Mouse (Mus musculus) liver, postnatal 0 days (tissue): ENCODE results near the gene Foxr1. TPM values are rescaled to one million over a fixed set of nuclear protein-coding genes. Genes with fewer than 3 reads are reported as not detected.

Experiments used
- ATAC-seq: fragments of 200-750 bp; cut with Nextera tagmentation; 2 replicates; pipeline ENCODE4 v1.8.0; 2017; ENCODE audit warnings: mild to moderate bottlenecking, moderate library complexity
- DNase-seq: peaks from one replicate; pipeline ENCODE4 v3.0.0-alpha.2; 2016
- H3K27ac ChIP-seq: fragments of 300-500 bp; sonication (generic); 2 replicates; pipeline ENCODE4 v1.5.1; 2014; ENCODE audit warnings: antibody characterized with exemption, moderate library complexity, mild to moderate bottlenecking, low read depth
- H3K27me3 ChIP-seq: fragments of 300-500 bp; sonication (generic); 2 replicates; pipeline ENCODE4 v1.6.1; 2014; ENCODE audit warnings: low read length, control low read depth, mixed read lengths; ENCODE audit not compliant: insufficient read depth
- H3K36me3 ChIP-seq: fragments of 300-500 bp; sonication (generic); replicated peaks from 2 replicates; pipeline ENCODE4 v1.6.1; 2014; ENCODE audit warnings: mild to moderate bottlenecking, control low read depth, low read length, moderate library complexity, mixed read lengths; ENCODE audit not compliant: insufficient read depth
- H3K4me1 ChIP-seq: fragments of 300-500 bp; sonication (generic); 2 replicates; pipeline ENCODE4 v1.6.1; 2014; ENCODE audit warnings: antibody characterized with exemption, mild to moderate bottlenecking, control low read depth; ENCODE audit not compliant: insufficient read depth
- H3K4me2 ChIP-seq: fragments of 300-500 bp; sonication (generic); 2 replicates; pipeline ENCODE4 v1.6.1; 2014; ENCODE audit warnings: low read depth, mild to moderate bottlenecking, low read length, moderate library complexity, mixed read lengths
- H3K4me3 ChIP-seq: fragments of 300-500 bp; sonication (generic); 2 replicates; pipeline ENCODE4 v1.5.1; 2014; ENCODE audit warnings: low read depth, low read length
- H3K9ac ChIP-seq: fragments of 300-500 bp; sonication (generic); replicated peaks from 2 replicates; pipeline ENCODE4 v1.6.1; 2014; ENCODE audit warnings: mild to moderate bottlenecking, moderate library complexity
- H3K9me3 ChIP-seq: fragments of 300-500 bp; sonication (generic); 2 replicates; pipeline ENCODE4 v1.6.1; 2016; ENCODE audit warnings: mild to moderate bottlenecking, control low read depth, low read length, mixed read lengths
- CTCF ChIP-seq: sonication (generic); IDR thresholded peaks from 2 replicates; pipeline ENCODE4 v1.5.1; 2016; ENCODE audit warnings: antibody characterized with exemption, low read depth
- EP300 ChIP-seq: IDR thresholded peaks from 2 replicates; pipeline ENCODE4 v1.6.1; 2016; ENCODE audit warnings: antibody characterized with exemption, low read depth, mild to moderate bottlenecking
- WGBS: fragments of 180-500 bp; shearing (Covaris S2); extraction: QIAGEN DNeasy Blood & Tissue Kit; methylation state at CpG from one replicate; pipeline ENCODE4 v1.1.7; 2014; ENCODE audit not compliant: insufficient replicate concordance; 5-methylcytosine and 5-hydroxymethylcytosine counted together
- polyA plus RNA-seq: library from polyadenylated mRNA; unstranded; fragments of >200 nt; fragmentation: Nextera tagmentation; extraction: Ambion mirVana; gene quantifications from 2 replicates; pipeline ENCODE4 v1.2.1, GENCODE M21; 2015

Gene Foxr1
- polyA plus RNA-seq, 1 experiment from 2014 or later: not detected

GRCm38 (mm10) chr9:44483510-44484044 is 42.6 kb upstream of the Foxr1 start:
- H3K9me3 ChIP-seq: no peaks in the 10 kb centered on the region
- peak overlapping the region; percentile 70 for H3K4me3 ChIP-seq
- H3K27me3 ChIP-seq: peaks cover 12% of the 10 kb centered on the region; the same call in 1 of the 2 replicates
- peak; percentile 20; the same call in 1 of the 2 replicates for ATAC-seq
- DNase-seq: peak; percentile 50
- TF ChIP-seq EP300: no peak
- TF ChIP-seq CTCF: no peak
- no peaks in the 10 kb centered on the region for H3K36me3 ChIP-seq
- H3K9ac ChIP-seq: peak overlapping the region; percentile 85
- peak overlapping the region; percentile 80 for H3K27ac ChIP-seq
- H3K4me2 ChIP-seq: peak overlapping the region; percentile 92
- WGBS: under 1% methylated on average over 12 of the region's 12 CpGs
- peaks cover 61% of the 10 kb centered on the region for H3K4me1 ChIP-seq

GRCm38 (mm10) chr9:44483041-44483509 is 42.1 kb upstream of the Foxr1 start:
- no peaks in the 10 kb centered on the region for H3K9me3 ChIP-seq
- peak overlapping the region; percentile 92 for H3K4me2 ChIP-seq
- peak overlapping the region; percentile 85 for H3K9ac ChIP-seq
- ATAC-seq (no peak), DNase-seq (no peak)
- peaks cover 61% of the 10 kb centered on the region for H3K4me1 ChIP-seq
- WGBS: under 1% methylated on average over 38 of the region's 39 CpGs
- peak overlapping the region; percentile 70 for H3K4me3 ChIP-seq
- peak overlapping the region; percentile 80 for H3K27ac ChIP-seq
- no peaks in the 10 kb centered on the region for H3K36me3 ChIP-seq
- TF ChIP-seq EP300: no peak
- peaks cover 12% of the 10 kb centered on the region; the same call in 1 of the 2 replicates for H3K27me3 ChIP-seq

- peaks cover 12% of the 10 kb centered on the region; the same call in 1 of the 2 replicates for H3K27me3 ChIP-seq
- H3K36me3 ChIP-seq: no peaks in the 10 kb centered on the region
- WGBS: under 1% methylated on average over 31 of the region's 31 CpGs
- peak within 1 kb of the TSS; percentile 80 for H3K27ac ChIP-seq
- no peaks in the 10 kb centered on the region for H3K9me3 ChIP-seq
- TF ChIP-seq CTCF (peak; percentile 70), EP300 (no peak)
- DNase-seq: peak; percentile 88
- peak within 1 kb of the TSS; percentile 85 for H3K9ac ChIP-seq
- peaks cover 61% of the 10 kb centered on the region for H3K4me1 ChIP-seq
- H3K4me2 ChIP-seq: peak within 1 kb of the TSS; percentile 92
- H3K4me3 ChIP-seq: peak within 1 kb of the TSS; percentile 70
- ATAC-seq: peak; percentile 60
These were observed 41.6 kb upstream of the Foxr1 start, which contains the start of gene Bcl9l for GRCm38 (mm10) chr9:44482552-44482951. Bcl9l (plus strand) TSS chr9:44482825.

GRCm38 (mm10) chr9:44482112-44482511 is 41.2 kb upstream of the Foxr1 start:
- TF ChIP-seq CTCF: no peak
- no peak for TF ChIP-seq EP300
- H3K9ac ChIP-seq: no peak overlapping the region
- WGBS: 14% methylated on average over 3 of the region's 3 CpGs
- DNase-seq (no peak), ATAC-seq (no peak)
- H3K9me3 ChIP-seq: no peaks in the 10 kb centered on the region
- H3K27ac ChIP-seq: 0 out of 2 replicates have a peak overlapping the region, but pooled peaks have one; percentile 80
- peak overlapping the region; percentile 70 for H3K4me3 ChIP-seq
- H3K4me1 ChIP-seq: peaks cover 64% of the 10 kb centered on the region
- H3K4me2 ChIP-seq: peak overlapping the region; percentile 92
- H3K36me3 ChIP-seq: no peaks in the 10 kb centered on the region
- peaks cover 12% of the 10 kb centered on the region; the same call in 1 of the 2 replicates for H3K27me3 ChIP-seq

- H3K9me3 ChIP-seq: no peaks in the 10 kb centered on the region
- ATAC-seq (peak; percentile 74), DNase-seq (peak; percentile 78)
- peaks cover 47% of the 10 kb centered on the region for H3K4me1 ChIP-seq
- H3K27me3 ChIP-seq: peaks cover 12% of the 10 kb centered on the region; the same call in 1 of the 2 replicates
- peak overlapping the region; percentile 87 for H3K4me2 ChIP-seq
- no peak overlapping the region for H3K9ac ChIP-seq
- peak overlapping the region; percentile 72 for H3K27ac ChIP-seq
- H3K36me3 ChIP-seq: no peaks in the 10 kb centered on the region
- peak overlapping the region; percentile 57 for H3K4me3 ChIP-seq
- TF ChIP-seq EP300 (no peak), CTCF (peak; percentile 94)
- WGBS: under 1% methylated on average over 26 of the region's 26 CpGs
These were observed 38.9 kb upstream of the Foxr1 start for GRCm38 (mm10) chr9:44479628-44480428.

- H3K27me3 ChIP-seq: peaks cover 12% of the 10 kb centered on the region; the same call in 1 of the 2 replicates
- no peaks in the 10 kb centered on the region for H3K36me3 ChIP-seq
- WGBS: under 1% methylated on average over 29 of the region's 29 CpGs
- no peak for ATAC-seq
- TF ChIP-seq EP300: no peak
- TF ChIP-seq CTCF: 0 out of 2 replicates have a peak, but pooled peaks have one; percentile 9
- H3K4me2 ChIP-seq: peak overlapping the region; percentile 87
- peak overlapping the region; percentile 57 for H3K4me3 ChIP-seq
- peaks cover 41% of the 10 kb centered on the region for H3K4me1 ChIP-seq
- peak overlapping the region; percentile 72 for H3K27ac ChIP-seq
- no peaks in the 10 kb centered on the region for H3K9me3 ChIP-seq
- DNase-seq: peak; percentile 54
- peak overlapping the region; percentile 53; the same call in 1 of the 2 replicates for H3K9ac ChIP-seq
These were observed 38.1 kb upstream of the Foxr1 start for GRCm38 (mm10) chr9:44478959-44479605.
